Mouse (Mus musculus) olfactory bulb, adult 2 months (tissue): ENCODE results near the gene Fam126a. TPM values are rescaled to one million over a fixed set of nuclear protein-coding genes. Genes with fewer than 3 reads are reported as not detected.

Experiments used
- H3K27ac ChIP-seq: fragments of 200-500 bp; 2 replicates; pipeline ENCODE4 v1.5.1; 2012; ENCODE audit warnings: low read depth, low read length; ENCODE audit not compliant: insufficient read depth
- H3K4me1 ChIP-seq: fragments of 200-500 bp; 2 replicates; pipeline ENCODE4 v1.6.1; 2012; ENCODE audit warnings: low read length; ENCODE audit not compliant: control insufficient read depth, insufficient read depth
- H3K4me3 ChIP-seq: fragments of 200-500 bp; 2 replicates; pipeline ENCODE4 v1.5.1; 2012; ENCODE audit warnings: mild to moderate bottlenecking, low read depth, low read length, moderate library complexity; ENCODE audit not compliant: insufficient read depth
- CTCF ChIP-seq: fragments of 200-500 bp; IDR thresholded peaks from 2 replicates; pipeline ENCODE4 v1.5.1; 2012; ENCODE audit warnings: low read depth, mild to moderate bottlenecking, low read length, moderate library complexity; ENCODE audit not compliant: insufficient read depth
- POLR2A ChIP-seq: fragments of 200-500 bp; IDR thresholded peaks from 2 replicates; pipeline ENCODE4 v1.6.1; 2012; ENCODE audit warnings: mild to moderate bottlenecking, low read depth, low read length, moderate library complexity; ENCODE audit not compliant: insufficient read depth
- WGBS: fragments of 180-500 bp; shearing (Covaris S2); methylation state at CpG from one replicate; pipeline ENCODE4 v1.1.7; 2018; 5-methylcytosine and 5-hydroxymethylcytosine counted together
- polyA plus RNA-seq: library from polyadenylated mRNA; stranded (reverse); fragments of >200 nt; gene quantifications from 2 replicates; pipeline ENCODE4 v1.2.4, GENCODE M21; 2012; ENCODE audit warnings: low replicate concordance; ENCODE audit not compliant: missing spikeins, insufficient read depth, insufficient read length

Fam126a gene
- polyA plus RNA-seq, 1 experiment: not detected

GRCm38 (mm10) chr5:24016912-24017311 lies 13.6 kb downstream of the Fam126a start:
- TF ChIP-seq POLR2A: no peak
- TF ChIP-seq CTCF: no peak
- peaks cover 11% of the 10 kb centered on the region for H3K4me1 ChIP-seq
- no peak overlapping the region for H3K27ac ChIP-seq
- H3K4me3 ChIP-seq: no peak overlapping the region
- WGBS: 100% methylated on average over 1 of the region's 1 CpGs

GRCm38 (mm10) chr5:24013338-24014003 lies 17.0 kb downstream of the Fam126a start:
- Histone ChIP-seq H3K4me3 (no peak overlapping the region), H3K27ac (no peak overlapping the region), H3K4me1 (peaks cover 4% of the 10 kb centered on the region)
- WGBS: 78% methylated on average over 5 of the region's 5 CpGs
- no peak for TF ChIP-seq CTCF
- TF ChIP-seq POLR2A: no peak

GRCm38 (mm10) chr5:23999083-23999671 lies 31.3 kb downstream of the Fam126a start:
- H3K4me1 ChIP-seq: peaks cover 2% of the 10 kb centered on the region
- H3K27ac ChIP-seq: no peak overlapping the region
- no peak for TF ChIP-seq POLR2A
- WGBS: 83% methylated on average over 1 of the region's 1 CpGs
- H3K4me3 ChIP-seq: no peak overlapping the region

- 83% methylated on average over 5 of the region's 5 CpGs for WGBS
- no peak overlapping the region for H3K27ac ChIP-seq
- no peak overlapping the region for H3K4me3 ChIP-seq
- no peak for TF ChIP-seq CTCF
- TF ChIP-seq POLR2A: no peak
- peaks cover 2% of the 10 kb centered on the region for H3K4me1 ChIP-seq
These were observed 34.5 kb downstream of the Fam126a start for GRCm38 (mm10) chr5:23995951-23996350.

- Histone ChIP-seq H3K4me1 (peaks cover 2% of the 10 kb centered on the region), H3K4me3 (no peak overlapping the region), H3K27ac (no peak overlapping the region)
- no peak for TF ChIP-seq CTCF
- no peak for TF ChIP-seq POLR2A
- 88% methylated on average over 3 of the region's 3 CpGs for whole genome bisulfite sequencing
These were observed 35.6 kb downstream of the Fam126a start for GRCm38 (mm10) chr5:23994929-23995328.

GRCm38 (mm10) chr5:23994231-23994630 lies 36.3 kb downstream of the Fam126a start:
- WGBS: 63% methylated on average over 2 of the region's 2 CpGs
- H3K27ac ChIP-seq: no peak overlapping the region
- no peak overlapping the region for H3K4me3 ChIP-seq
- peaks cover 2% of the 10 kb centered on the region for H3K4me1 ChIP-seq
- TF ChIP-seq POLR2A (no peak), CTCF (no peak)

GRCm38 (mm10) chr5:23993553-23993894 lies 37.0 kb downstream of the Fam126a start:
- no peak overlapping the region for H3K4me3 ChIP-seq
- H3K4me1 ChIP-seq: peaks cover 2% of the 10 kb centered on the region
- peak overlapping the region; percentile 78 for H3K27ac ChIP-seq
- TF ChIP-seq POLR2A: no peak
- TF ChIP-seq CTCF: no peak
- 13% methylated on average over 2 of the region's 2 CpGs for WGBS

GRCm38 (mm10) chr5:23992876-23993552 lies 37.5 kb downstream of the Fam126a start:
- Histone ChIP-seq H3K4me1 (peaks cover 2% of the 10 kb centered on the region), H3K27ac (peak overlapping the region; percentile 78), H3K4me3 (no peak overlapping the region)
- 40% methylated on average over 5 of the region's 5 CpGs for WGBS
- no peak for TF ChIP-seq CTCF
- no peak for TF ChIP-seq POLR2A

GRCm38 (mm10) chr5:23990001-23990400 lies 40.5 kb downstream of the Fam126a start:
- TF ChIP-seq CTCF (no peak), POLR2A (no peak)
- Histone ChIP-seq H3K27ac (no peak overlapping the region), H3K4me1 (peaks cover 2% of the 10 kb centered on the region), H3K4me3 (no peak overlapping the region)
- 46% methylated on average over 3 of the region's 3 CpGs for WGBS
